Mouse (Mus musculus): ENCODE measurements around the gene Susd2. TPM values are rescaled to one million over a fixed set of nuclear protein-coding genes. Genes with fewer than 3 reads are reported as not detected.

Susd2 gene
- polyA plus RNA-seq, 1 experiment from 2014 or later = 10.1 TPM

GRCm38 (mm10) chr10:75669936-75670335 is 26.1 kb upstream of the Susd2 start:
- no peak overlapping the region for H3K27ac ChIP-seq (replicated peaks)
- no peak for ATAC-seq (ENCODE audit: insufficient number of reproducible peaks, low FRiP score, low TSS enrichment, low read depth)
- 94% methylated on average over 1 of the region's 1 CpGs for WGBS
- peaks cover 27% of the 10 kb centered on the region for H3K4me1 ChIP-seq
- H3K9me3 ChIP-seq (replicated peaks) = no peaks in the 10 kb centered on the region
- no peak overlapping the region for H3K4me2 ChIP-seq (replicated peaks)
- H3K27me3 ChIP-seq = no peaks in the 10 kb centered on the region
- H3K4me3 ChIP-seq (replicated peaks) = no peak overlapping the region
- no peak overlapping the region for H3K9ac ChIP-seq
- peaks cover 19% of the 10 kb centered on the region for H3K36me3 ChIP-seq

- peak overlapping the region; percentile 57 for H3K4me3 ChIP-seq (replicated peaks)
- peaks cover 30% of the 10 kb centered on the region for H3K4me1 ChIP-seq
- H3K27me3 ChIP-seq = no peaks in the 10 kb centered on the region
- H3K9me3 ChIP-seq (replicated peaks) = no peaks in the 10 kb centered on the region
- 1% methylated on average over 23 of the region's 23 CpGs for WGBS
- H3K36me3 ChIP-seq = peaks cover 26% of the 10 kb centered on the region
- peak overlapping the region; percentile 80 for H3K27ac ChIP-seq (replicated peaks)
- H3K9ac ChIP-seq = peak overlapping the region; percentile 42
- ATAC-seq (ENCODE audit: insufficient number of reproducible peaks, low FRiP score, low TSS enrichment, low read depth) = peak; percentile 68
- H3K4me2 ChIP-seq (replicated peaks) = peak overlapping the region; percentile 87
These were observed 24.1 kb upstream of the Susd2 start for GRCm38 (mm10) chr10:75667911-75668270.

- H3K36me3 ChIP-seq = peaks cover 28% of the 10 kb centered on the region
- H3K9ac ChIP-seq = peak overlapping the region; percentile 42
- H3K4me1 ChIP-seq = peaks cover 30% of the 10 kb centered on the region
- peak overlapping the region; percentile 87 for H3K4me2 ChIP-seq (replicated peaks)
- H3K9me3 ChIP-seq (replicated peaks) = no peaks in the 10 kb centered on the region
- H3K27me3 ChIP-seq = no peaks in the 10 kb centered on the region
- peak; percentile 77 for ATAC-seq (ENCODE audit: insufficient number of reproducible peaks, low FRiP score, low TSS enrichment, low read depth)
- H3K4me3 ChIP-seq (replicated peaks) = peak overlapping the region; percentile 57
- peak overlapping the region; percentile 80 for H3K27ac ChIP-seq (replicated peaks)
- WGBS = under 1% methylated on average over 63 of the region's 63 CpGs
These were observed 23.5 kb upstream of the Susd2 start for GRCm38 (mm10) chr10:75667115-75667910.

GRCm38 (mm10) chr10:75666451-75667030 is 22.7 kb upstream of the Susd2 start:
- no peaks in the 10 kb centered on the region for H3K9me3 ChIP-seq (replicated peaks)
- no peaks in the 10 kb centered on the region for H3K27me3 ChIP-seq
- H3K9ac ChIP-seq = 0 out of 2 replicates have a peak overlapping the region, but pooled peaks have one; percentile 42
- peaks cover 30% of the 10 kb centered on the region for H3K4me1 ChIP-seq
- H3K4me2 ChIP-seq (replicated peaks) = peak overlapping the region; percentile 87
- ATAC-seq (ENCODE audit: insufficient number of reproducible peaks, low FRiP score, low TSS enrichment, low read depth) = no peak
- H3K36me3 ChIP-seq = peaks cover 33% of the 10 kb centered on the region
- 42% methylated on average over 4 of the region's 4 CpGs for WGBS
- 0 out of 2 replicates have a peak overlapping the region, but pooled peaks have one; percentile 61 for H3K27ac ChIP-seq (replicated peaks)
- H3K4me3 ChIP-seq (replicated peaks) = peak overlapping the region; percentile 57

GRCm38 (mm10) chr10:75664673-75665270 is 21.0 kb upstream of the Susd2 start:
- 87% methylated on average over 6 of the region's 6 CpGs for WGBS
- H3K4me1 ChIP-seq = peaks cover 30% of the 10 kb centered on the region

GRCm38 (mm10) chr10:75662575-75662974 is 18.8 kb upstream of the Susd2 start:
- no peak overlapping the region for H3K9ac ChIP-seq
- peaks cover 24% of the 10 kb centered on the region for H3K4me1 ChIP-seq
- no peak overlapping the region for H3K4me3 ChIP-seq (replicated peaks)
- WGBS = 97% methylated on average over 4 of the region's 4 CpGs
- H3K27me3 ChIP-seq = no peaks in the 10 kb centered on the region
- peaks cover 37% of the 10 kb centered on the region for H3K36me3 ChIP-seq
- ATAC-seq (ENCODE audit: insufficient number of reproducible peaks, low FRiP score, low TSS enrichment, low read depth) = no peak
- H3K4me2 ChIP-seq (replicated peaks) = no peak overlapping the region
- H3K9me3 ChIP-seq (replicated peaks) = no peaks in the 10 kb centered on the region
- H3K27ac ChIP-seq (replicated peaks) = no peak overlapping the region

More at GRCm38 (mm10) chr10:75664673-75665270, 21.0 kb upstream of the Susd2 start:
- no peaks in the 10 kb centered on the region for H3K27me3 ChIP-seq
- H3K9ac ChIP-seq = no peak overlapping the region
- H3K4me3 ChIP-seq (replicated peaks) = no peak overlapping the region
- H3K4me2 ChIP-seq (replicated peaks) = no peak overlapping the region
- H3K36me3 ChIP-seq = peaks cover 26% of the 10 kb centered on the region; the same call in 1 of the 2 replicates
- H3K9me3 ChIP-seq (replicated peaks) = no peaks in the 10 kb centered on the region
- no peak overlapping the region for H3K27ac ChIP-seq (replicated peaks)
- ATAC-seq (ENCODE audit: insufficient number of reproducible peaks, low FRiP score, low TSS enrichment, low read depth) = no peak

GRCm38 (mm10) chr10:75661876-75662275 is 18.1 kb upstream of the Susd2 start:
- Histone ChIP-seq H3K4me1 (peaks cover 21% of the 10 kb centered on the region), H3K27ac (replicated peaks) (no peak overlapping the region), H3K4me2 (replicated peaks) (no peak overlapping the region), H3K9me3 (replicated peaks) (no peaks in the 10 kb centered on the region), H3K4me3 (replicated peaks) (no peak overlapping the region), H3K9ac (no peak overlapping the region), H3K36me3 (peaks cover 44% of the 10 kb centered on the region), H3K27me3 (no peaks in the 10 kb centered on the region)
- 78% methylated on average over 3 of the region's 3 CpGs for WGBS
- ATAC-seq (ENCODE audit: insufficient number of reproducible peaks, low FRiP score, low TSS enrichment, low read depth) = no peak

- no peak overlapping the region for H3K4me3 ChIP-seq (replicated peaks)
- 75% methylated on average over 6 of the region's 6 CpGs for WGBS
- no peak for ATAC-seq (ENCODE audit: insufficient number of reproducible peaks, low FRiP score, low TSS enrichment, low read depth)
These were observed 17.6 kb upstream of the Susd2 start for GRCm38 (mm10) chr10:75661381-75661780.

GRCm38 (mm10) chr10:75657772-75658171 is 14.0 kb upstream of the Susd2 start:
- Histone ChIP-seq H3K4me1 (no peaks in the 10 kb centered on the region), H3K27ac (replicated peaks) (no peak overlapping the region), H3K4me2 (replicated peaks) (no peak overlapping the region), H3K27me3 (no peaks in the 10 kb centered on the region), H3K36me3 (peaks cover 72% of the 10 kb centered on the region), H3K9me3 (replicated peaks) (no peaks in the 10 kb centered on the region), H3K4me3 (replicated peaks) (no peak overlapping the region), H3K9ac (no peak overlapping the region)
- ATAC-seq (ENCODE audit: insufficient number of reproducible peaks, low FRiP score, low TSS enrichment, low read depth) = no peak
- WGBS = 96% methylated on average over 7 of the region's 7 CpGs

More at GRCm38 (mm10) chr10:75661381-75661780, 17.6 kb upstream of the Susd2 start:
- Histone ChIP-seq H3K27ac (replicated peaks) (no peak overlapping the region), H3K9ac (no peak overlapping the region), H3K27me3 (no peaks in the 10 kb centered on the region), H3K4me2 (replicated peaks) (no peak overlapping the region), H3K4me1 (peaks cover 16% of the 10 kb centered on the region), H3K9me3 (replicated peaks) (no peaks in the 10 kb centered on the region), H3K36me3 (peaks cover 49% of the 10 kb centered on the region)

- no peaks in the 10 kb centered on the region for H3K4me1 ChIP-seq
- H3K4me3 ChIP-seq (replicated peaks) = no peak overlapping the region
- no peak for ATAC-seq (ENCODE audit: insufficient number of reproducible peaks, low FRiP score, low TSS enrichment, low read depth)
- no peak overlapping the region for H3K9ac ChIP-seq
- no peaks in the 10 kb centered on the region for H3K9me3 ChIP-seq (replicated peaks)
- no peaks in the 10 kb centered on the region for H3K27me3 ChIP-seq
- H3K27ac ChIP-seq (replicated peaks) = no peak overlapping the region
- no peak overlapping the region for H3K4me2 ChIP-seq (replicated peaks)
- WGBS = 87% methylated on average over 5 of the region's 5 CpGs
- peaks cover 78% of the 10 kb centered on the region for H3K36me3 ChIP-seq
These were observed 13.4 kb upstream of the Susd2 start for GRCm38 (mm10) chr10:75657165-75657564.

- no peaks in the 10 kb centered on the region for H3K27me3 ChIP-seq
- ATAC-seq (ENCODE audit: insufficient number of reproducible peaks, low FRiP score, low TSS enrichment, low read depth) = no peak
- H3K9me3 ChIP-seq (replicated peaks) = no peaks in the 10 kb centered on the region
- no peak overlapping the region for H3K9ac ChIP-seq
- no peak overlapping the region for H3K4me3 ChIP-seq (replicated peaks)
- H3K27ac ChIP-seq (replicated peaks) = no peak overlapping the region
- no peaks in the 10 kb centered on the region for H3K4me1 ChIP-seq
- 89% methylated on average over 4 of the region's 4 CpGs for WGBS
- H3K4me2 ChIP-seq (replicated peaks) = no peak overlapping the region
- peaks cover 97% of the 10 kb centered on the region for H3K36me3 ChIP-seq
These were observed 10.2 kb upstream of the Susd2 start for GRCm38 (mm10) chr10:75654053-75654452.
